Mouse (Mus musculus) small intestine, adult 2 months (tissue): ENCODE results near the gene Gm20388. TPM values are rescaled to one million over a fixed set of nuclear protein-coding genes. Genes with fewer than 3 reads are reported as not detected.

ENCODE experiments used
- H3K27ac ChIP-seq: fragments of 200-500 bp; 2 replicates; pipeline ENCODE4 v1.5.1; 2012; ENCODE audit warnings: low read depth, low read length, control low read depth, inconsistent platforms; ENCODE audit not compliant: insufficient read depth
- H3K27me3 ChIP-seq: fragments of 200-500 bp; 2 replicates; pipeline ENCODE4 v1.6.1; 2012; ENCODE audit warnings: mild to moderate bottlenecking, moderate library complexity, low read length, inconsistent platforms; ENCODE audit not compliant: control insufficient read depth, insufficient read depth
- H3K36me3 ChIP-seq: fragments of 200-500 bp; 2 replicates; pipeline ENCODE4 v1.6.1; 2012; ENCODE audit warnings: mild to moderate bottlenecking, low read length, control low read depth, inconsistent platforms; ENCODE audit not compliant: control insufficient read depth, insufficient read depth
- H3K4me1 ChIP-seq: fragments of 200-500 bp; 2 replicates; pipeline ENCODE4 v1.6.1; 2012; ENCODE audit warnings: low read length, inconsistent platforms, mixed read lengths; ENCODE audit not compliant: control insufficient read depth, insufficient read depth, insufficient read length
- H3K4me3 ChIP-seq: fragments of 200-500 bp; 2 replicates; pipeline ENCODE4 v1.5.1; 2012; ENCODE audit warnings: low read depth, mild to moderate bottlenecking, control low read depth, inconsistent platforms, low read length, moderate library complexity
- CTCF ChIP-seq: fragments of 200-500 bp; IDR thresholded peaks from 2 replicates; pipeline ENCODE4 v1.5.1; 2012; ENCODE audit warnings: low read depth, mild to moderate bottlenecking, control low read depth, inconsistent platforms, low read length, moderate library complexity, mixed read lengths; ENCODE audit not compliant: insufficient replicate concordance, insufficient read length; ENCODE audit errors: extremely low read depth
- POLR2A ChIP-seq: fragments of 200-500 bp; IDR thresholded peaks from 2 replicates; pipeline ENCODE4 v1.6.1; 2012; ENCODE audit warnings: low read depth, mild to moderate bottlenecking, control low read depth, inconsistent platforms, low read length, moderate library complexity
- WGBS: fragments of 180-500 bp; shearing (Covaris S2); methylation state at CpG from one replicate; pipeline ENCODE4 v1.1.7; 2018; 5-methylcytosine and 5-hydroxymethylcytosine counted together
- polyA plus RNA-seq: library from polyadenylated mRNA; depleted of rRNA; stranded (reverse); fragments of >200 nt; gene quantifications from 2 replicates; pipeline ENCODE4 v1.2.3, GENCODE M21; 2012

Gene Gm20388
- polyA plus RNA-seq, 1 experiment: 37.3 TPM

GRCm38 (mm10) chr8:120433734-120434133 is 523.1 kb downstream of the Gm20388 start:
- 100% methylated on average over 1 of the region's 1 CpGs for WGBS
- no peaks in the 10 kb centered on the region for H3K27me3 ChIP-seq
- TF ChIP-seq CTCF: no peak
- no peak for TF ChIP-seq POLR2A
- H3K4me3 ChIP-seq: no peak overlapping the region
- H3K4me1 ChIP-seq: peaks cover 32% of the 10 kb centered on the region
- no peak overlapping the region for H3K27ac ChIP-seq
- H3K36me3 ChIP-seq: no peaks in the 10 kb centered on the region

DNA sequence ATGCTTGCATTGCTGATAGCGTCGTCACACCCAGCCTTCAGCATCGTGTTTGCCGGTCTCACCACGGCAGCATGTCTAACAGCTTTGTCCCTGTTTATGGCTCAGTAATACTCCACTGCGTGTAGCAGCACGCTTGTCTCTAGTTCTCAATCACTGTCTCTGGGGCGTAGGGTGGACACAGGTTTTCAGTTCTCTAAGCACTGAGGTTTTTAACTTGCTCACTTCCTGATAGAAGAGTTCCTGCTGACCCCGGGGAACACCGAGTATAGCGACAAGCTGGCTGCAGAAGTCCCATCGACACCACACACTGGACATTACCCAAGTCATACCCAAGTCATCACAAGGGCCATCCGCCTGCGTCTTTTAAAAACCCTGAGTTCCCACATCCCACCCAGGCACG is 525.1 kb downstream of the Gm20388 start:
- H3K4me1 ChIP-seq: peaks cover 31% of the 10 kb centered on the region
- WGBS: 88% methylated on average over 15 of the region's 15 CpGs
- H3K36me3 ChIP-seq: no peaks in the 10 kb centered on the region
- no peak for TF ChIP-seq POLR2A
- no peak for TF ChIP-seq CTCF
- H3K27ac ChIP-seq: peak overlapping the region; percentile 38; the same call in 1 of the 2 replicates
- no peak overlapping the region for H3K4me3 ChIP-seq
- no peaks in the 10 kb centered on the region for H3K27me3 ChIP-seq

DNA sequence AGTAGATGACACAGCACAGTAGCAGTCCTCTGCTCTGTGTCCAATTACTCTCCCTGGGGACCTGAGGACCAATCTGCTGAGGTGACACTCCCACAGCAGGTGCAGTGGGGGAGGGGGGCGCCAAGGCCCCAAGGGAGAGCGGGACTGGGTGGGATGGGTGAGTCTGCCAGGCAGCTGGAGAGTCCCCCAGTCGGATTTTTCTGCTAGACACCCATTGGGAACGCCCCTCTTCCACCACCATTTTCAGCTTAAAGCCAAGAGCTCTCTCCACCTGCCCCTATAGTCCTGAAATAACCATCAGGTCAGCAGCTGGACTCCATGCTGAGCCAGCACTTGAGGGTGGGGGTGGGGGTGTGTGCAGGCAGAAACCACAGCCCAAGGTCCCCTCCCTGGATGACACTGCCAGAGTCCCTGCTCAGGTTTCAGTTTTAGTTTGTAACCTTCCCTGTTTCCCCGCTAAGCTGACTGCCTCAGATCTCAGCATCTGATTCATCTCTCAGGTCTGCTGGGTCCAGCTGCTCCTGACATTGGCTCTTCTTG is 525.9 kb downstream of the Gm20388 start:
- Histone ChIP-seq H3K4me3 (peak overlapping the region; percentile 2; the same call in 1 of the 2 replicates), H3K4me1 (peaks cover 35% of the 10 kb centered on the region), H3K36me3 (no peaks in the 10 kb centered on the region), H3K27ac (peak overlapping the region; percentile 58), H3K27me3 (no peaks in the 10 kb centered on the region)
- TF ChIP-seq POLR2A (no peak), CTCF (no peak)
- WGBS: 37% methylated on average over 5 of the region's 5 CpGs

DNA sequence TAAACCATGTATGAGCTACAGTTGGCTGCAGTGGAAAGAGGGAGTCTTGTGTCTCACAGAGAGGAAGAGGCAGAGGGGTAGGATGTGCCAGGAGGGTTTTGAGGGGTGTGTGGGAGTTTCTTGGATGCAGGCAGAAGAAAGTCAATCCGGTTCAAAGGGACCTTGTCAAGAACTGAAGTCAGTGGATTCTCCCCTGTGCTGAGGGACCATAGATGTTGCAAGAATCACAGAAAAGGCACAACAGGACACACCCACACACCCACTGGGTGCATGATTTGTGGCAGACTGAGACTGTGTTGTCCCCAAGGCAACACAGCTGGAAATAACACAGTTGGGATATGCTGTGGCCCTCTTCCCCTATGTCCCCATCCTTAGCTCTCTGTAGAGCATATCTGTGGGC is 526.6 kb downstream of the Gm20388 start:
- H3K4me3 ChIP-seq: no peak overlapping the region
- WGBS: 84% methylated on average over 1 of the region's 1 CpGs
- peaks cover 40% of the 10 kb centered on the region for H3K4me1 ChIP-seq
- no peaks in the 10 kb centered on the region for H3K27me3 ChIP-seq
- H3K27ac ChIP-seq: peak overlapping the region; percentile 58
- no peak for TF ChIP-seq POLR2A
- TF ChIP-seq CTCF: no peak
- no peaks in the 10 kb centered on the region for H3K36me3 ChIP-seq

DNA sequence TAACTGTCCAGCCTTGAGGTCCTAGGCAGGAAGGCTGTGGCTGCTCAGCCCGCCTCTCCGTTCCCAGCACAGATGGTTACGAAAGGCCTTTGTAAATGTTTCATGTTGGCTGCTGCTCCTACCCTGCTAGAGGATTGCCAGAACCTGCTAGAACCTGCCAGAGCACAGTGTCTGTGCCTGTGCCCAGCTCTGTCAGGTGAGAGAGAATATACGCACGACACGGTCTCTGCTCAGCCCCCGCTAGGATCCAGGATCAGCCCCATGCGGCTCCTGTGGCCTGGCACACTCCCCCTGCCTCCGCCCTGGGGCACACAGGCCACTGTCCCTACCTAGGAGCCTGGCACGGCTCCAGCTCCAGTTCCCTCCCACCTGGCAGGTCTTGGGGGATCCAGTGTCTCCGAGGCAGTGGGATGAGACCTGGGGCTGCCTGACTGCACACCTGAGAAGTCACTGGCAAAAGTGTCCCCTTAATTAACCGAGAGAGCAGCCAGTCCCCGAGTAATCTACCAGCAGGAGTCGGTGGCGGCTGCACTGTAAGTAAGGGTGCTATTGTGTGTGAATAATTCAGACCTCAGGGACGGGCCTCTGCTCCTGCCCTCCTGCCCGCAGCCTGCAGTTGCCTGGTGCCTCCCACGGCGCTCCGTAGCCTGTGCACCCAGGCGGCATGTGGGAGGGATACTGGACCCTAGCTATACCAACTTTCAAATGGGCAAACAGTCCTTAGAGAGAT is 527.2 kb downstream of the Gm20388 start:
- Histone ChIP-seq H3K4me3 (no peak overlapping the region), H3K4me1 (peaks cover 45% of the 10 kb centered on the region), H3K27ac (no peak overlapping the region), H3K36me3 (no peaks in the 10 kb centered on the region), H3K27me3 (no peaks in the 10 kb centered on the region)
- no peak for TF ChIP-seq CTCF
- TF ChIP-seq POLR2A: no peak
- 87% methylated on average over 21 of the region's 21 CpGs for WGBS

GRCm38 (mm10) chr8:120439309-120439708 is 528.7 kb downstream of the Gm20388 start:
- no peaks in the 10 kb centered on the region for H3K36me3 ChIP-seq
- no peak overlapping the region for H3K4me3 ChIP-seq
- no peak overlapping the region for H3K27ac ChIP-seq
- TF ChIP-seq CTCF (no peak), POLR2A (no peak)
- WGBS: 72% methylated on average over 19 of the region's 19 CpGs
- no peaks in the 10 kb centered on the region for H3K27me3 ChIP-seq
- peaks cover 47% of the 10 kb centered on the region for H3K4me1 ChIP-seq

DNA sequence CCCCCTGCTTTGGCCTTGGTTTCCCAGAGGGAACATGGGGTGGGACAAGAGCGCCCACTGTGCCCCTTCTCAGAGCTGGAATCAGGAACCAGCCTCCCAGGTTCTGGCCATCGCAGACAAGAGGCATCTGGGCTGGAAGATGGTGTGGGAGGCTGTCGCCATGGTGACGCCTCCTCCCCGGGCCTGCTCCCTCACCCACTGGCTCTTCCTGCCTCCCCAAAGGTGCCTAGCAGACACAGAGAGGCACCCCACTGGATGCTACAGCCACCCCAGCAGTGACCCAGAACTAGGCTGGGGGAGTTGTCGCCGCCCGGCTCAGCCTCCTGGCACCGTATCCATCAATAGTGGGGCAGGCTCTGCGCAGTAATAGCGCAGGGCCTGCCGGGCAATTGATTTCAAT is 530.1 kb downstream of the Gm20388 start:
- H3K27ac ChIP-seq: no peak overlapping the region
- no peak overlapping the region for H3K4me3 ChIP-seq
- no peaks in the 10 kb centered on the region for H3K27me3 ChIP-seq
- no peaks in the 10 kb centered on the region for H3K36me3 ChIP-seq
- 93% methylated on average over 12 of the region's 12 CpGs for WGBS
- H3K4me1 ChIP-seq: peaks cover 58% of the 10 kb centered on the region
- TF ChIP-seq CTCF (no peak), POLR2A (no peak)

DNA sequence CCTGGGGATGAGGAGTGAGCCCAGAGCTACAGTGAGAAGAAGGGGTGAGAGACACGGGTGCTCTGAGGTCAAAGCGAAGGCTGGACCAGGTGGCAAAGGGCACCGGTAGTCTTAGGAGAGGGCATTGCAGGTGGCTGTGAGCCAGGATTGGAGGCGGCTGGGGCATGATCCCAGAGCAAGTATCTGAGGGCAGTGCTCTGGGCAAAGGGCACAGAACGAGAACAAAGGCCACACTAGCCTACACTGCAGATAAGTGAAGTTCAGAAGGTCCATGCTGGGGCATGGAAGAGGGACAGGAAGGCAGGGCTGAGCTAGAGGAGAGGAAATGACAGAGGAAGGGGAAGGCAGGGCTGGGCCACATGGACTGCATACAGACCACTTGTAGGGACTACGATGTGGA is 531.0 kb downstream of the Gm20388 start:
- WGBS: 22% methylated on average over 6 of the region's 6 CpGs
- no peaks in the 10 kb centered on the region for H3K36me3 ChIP-seq
- TF ChIP-seq CTCF (no peak), POLR2A (no peak)
- H3K27me3 ChIP-seq: no peaks in the 10 kb centered on the region
- H3K4me1 ChIP-seq: peaks cover 55% of the 10 kb centered on the region
- H3K27ac ChIP-seq: peak overlapping the region; percentile 84
- H3K4me3 ChIP-seq: no peak overlapping the region
